Mouse (Mus musculus): ENCODE results near the gene 1700024B05Rik.
"Not testable (repeated sequence)": the region's sequence is repeated elsewhere in the genome, so short reads cannot be mapped to it uniquely, and the experiment has no call there.

DNA sequence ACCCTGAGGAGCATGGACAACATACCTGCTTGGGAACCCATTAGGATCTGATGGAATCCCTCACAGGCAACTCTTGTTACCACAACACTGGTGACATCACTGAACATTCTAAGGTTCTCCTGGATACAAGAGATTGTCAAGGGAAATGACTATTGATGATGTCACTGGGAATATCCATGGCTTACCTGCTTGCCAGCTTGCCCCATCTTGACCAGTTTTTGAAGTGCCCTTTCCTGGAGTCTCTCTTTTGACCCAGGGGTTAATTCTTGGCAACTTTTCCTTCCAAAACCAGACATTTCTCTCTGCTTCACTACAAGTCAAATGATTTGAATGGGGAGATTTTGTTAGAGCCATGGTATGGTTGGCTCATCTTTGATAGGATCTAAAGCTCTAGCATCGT, 39.4 kb downstream of the 1700024B05Rik start, which contains the start of gene Gm3543:
- not testable (repeated sequence) for TF ChIP-seq CTCF (IDR thresholded peaks at IDR 0.05; ENCODE audit: low read depth, low read length); POLR2A (IDR thresholded peaks at IDR 0.05; ENCODE audit: extremely low read depth, insufficient read depth, low read length)
